Mouse (Mus musculus) brain, embryonic 18.5 days (tissue): ENCODE measurements at regions not wholly inside any gene's neighbourhood (a gene's known extent, or its start where the extent isn't known, plus 50 kb on each side); places are given as distances from the start of the nearest gene placed in this dataset.
"Not testable (repeated sequence)": the region's sequence is repeated elsewhere in the genome, so short reads cannot be mapped to it uniquely, and the experiment has no call there.

ENCODE experiments used
- DNase-seq: peaks from one replicate; pipeline ENCODE4 v3.0.0-alpha.2; 2012; ENCODE audit warnings: low read depth, low spot score

DNA sequence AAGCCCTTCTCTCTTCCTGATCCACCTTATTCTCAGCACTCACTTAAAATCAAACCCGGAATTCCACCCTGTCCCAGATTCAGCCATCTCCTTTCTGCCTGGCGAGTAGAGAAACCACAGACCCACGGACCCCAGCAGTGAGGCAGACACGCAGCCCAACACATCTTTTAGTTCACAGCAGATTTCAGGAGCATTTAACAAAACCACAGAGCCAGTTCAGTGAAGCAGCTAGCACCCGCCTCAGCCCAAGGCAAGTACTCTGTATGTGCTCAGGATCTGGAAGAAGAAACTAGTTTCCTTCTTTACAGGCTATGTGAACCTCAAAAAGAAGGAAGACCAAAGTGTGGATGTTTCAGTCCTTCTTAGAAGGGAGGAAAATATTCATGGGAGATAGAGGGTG, 560.6 kb downstream of the Nyap2 start:
- no peak for DNase-seq

DNA sequence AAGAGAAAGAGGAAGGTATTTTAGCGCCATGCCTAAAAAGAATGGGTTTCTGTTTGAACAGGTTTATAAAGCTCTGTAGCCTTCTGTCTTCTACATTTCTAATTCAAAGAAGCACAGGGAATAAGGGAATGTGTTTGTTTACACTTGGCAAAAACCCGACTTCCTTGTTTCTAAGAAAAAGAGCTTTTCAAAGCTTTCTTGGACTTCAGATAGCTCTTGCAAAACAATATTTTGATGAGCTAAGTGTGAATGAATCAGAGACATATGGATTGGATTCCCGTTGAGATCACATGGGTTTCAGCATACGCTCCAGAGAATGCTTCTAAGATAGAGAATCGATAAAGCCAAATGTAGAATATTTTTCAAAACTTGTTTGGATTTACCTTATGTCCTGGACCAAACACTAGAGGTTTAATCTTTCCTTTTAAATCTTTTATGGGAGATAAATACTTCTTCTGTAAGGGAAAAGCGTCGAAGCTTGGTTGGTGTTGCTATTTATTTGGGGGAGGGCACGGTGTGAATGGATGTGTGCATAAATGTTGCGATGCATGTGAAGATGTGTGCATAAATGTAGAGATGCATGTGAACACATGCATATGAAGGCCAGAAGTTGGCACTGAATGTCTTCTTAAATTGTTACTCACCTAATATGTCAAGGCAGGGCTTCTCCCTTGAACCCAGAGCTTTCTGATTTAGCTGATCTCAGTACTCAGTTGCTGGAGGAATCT, 576.4 kb downstream of the Nyap2 start:
- peak; percentile 10 for DNase-seq

GRCm38 (mm10) chr1:81661245-81661644, 571.7 kb upstream of the Gm9747 start:
- DNase-seq: no peak

DNA sequence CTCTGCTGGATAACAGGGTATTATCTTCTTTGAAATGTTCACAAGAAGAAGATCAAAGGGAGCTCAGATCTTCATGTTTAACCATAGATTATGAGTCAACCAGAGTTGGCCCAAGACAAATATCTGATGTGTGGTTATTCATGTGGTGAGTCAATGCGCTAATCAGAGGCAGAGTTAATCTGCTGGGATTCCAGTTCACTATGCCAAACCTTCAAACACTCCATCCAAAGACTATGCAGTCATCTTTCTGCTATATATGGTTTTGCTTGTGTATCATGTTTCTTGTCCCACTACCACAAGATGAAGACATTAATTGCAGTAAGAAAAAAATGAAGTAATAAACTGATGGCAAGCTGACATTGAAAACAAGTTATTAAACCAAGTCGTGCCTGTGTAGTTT, 561.8 kb upstream of the Gm9747 start:
- no peak for DNase-seq

GRCm38 (mm10) chr1:81671725-81672124, 561.2 kb upstream of the Gm9747 start:
- no peak for DNase-seq

DNA sequence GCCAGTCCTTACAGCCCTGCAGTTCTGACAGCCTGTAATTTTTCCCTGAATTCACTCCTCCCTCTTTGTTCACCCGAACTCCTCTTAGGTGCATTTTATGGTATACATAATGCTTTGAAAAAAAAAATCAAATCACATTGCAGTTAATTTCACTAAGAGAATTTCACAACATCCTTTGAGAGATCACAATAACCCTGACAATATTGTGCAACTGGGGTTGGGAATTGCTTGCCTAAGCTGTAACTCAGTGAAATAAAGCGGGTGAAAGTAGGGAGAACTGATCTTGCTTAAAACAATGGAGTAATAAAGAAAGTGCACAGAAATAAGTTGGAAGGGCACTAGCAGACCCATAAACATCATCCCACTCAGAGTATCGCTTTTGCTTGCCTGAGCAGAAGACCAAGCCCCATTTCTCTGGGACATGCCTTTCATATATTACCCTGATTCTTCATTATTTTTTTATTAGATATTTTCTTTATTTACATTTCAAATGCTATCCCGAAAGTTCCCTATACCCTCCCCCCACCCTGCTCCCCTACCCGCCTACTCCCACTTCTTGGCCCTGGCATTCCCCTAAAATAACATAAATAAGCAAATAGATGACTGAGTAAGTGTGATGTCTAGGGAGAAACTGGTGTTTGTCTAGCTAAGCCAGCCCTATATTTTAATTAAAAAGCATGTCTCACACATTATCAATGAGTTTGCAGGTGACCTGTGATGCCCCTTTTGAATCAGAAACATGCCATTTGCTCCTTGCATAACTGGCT, 557.2 kb upstream of the Gm9747 start:
- DNase-seq: no peak

DNA sequence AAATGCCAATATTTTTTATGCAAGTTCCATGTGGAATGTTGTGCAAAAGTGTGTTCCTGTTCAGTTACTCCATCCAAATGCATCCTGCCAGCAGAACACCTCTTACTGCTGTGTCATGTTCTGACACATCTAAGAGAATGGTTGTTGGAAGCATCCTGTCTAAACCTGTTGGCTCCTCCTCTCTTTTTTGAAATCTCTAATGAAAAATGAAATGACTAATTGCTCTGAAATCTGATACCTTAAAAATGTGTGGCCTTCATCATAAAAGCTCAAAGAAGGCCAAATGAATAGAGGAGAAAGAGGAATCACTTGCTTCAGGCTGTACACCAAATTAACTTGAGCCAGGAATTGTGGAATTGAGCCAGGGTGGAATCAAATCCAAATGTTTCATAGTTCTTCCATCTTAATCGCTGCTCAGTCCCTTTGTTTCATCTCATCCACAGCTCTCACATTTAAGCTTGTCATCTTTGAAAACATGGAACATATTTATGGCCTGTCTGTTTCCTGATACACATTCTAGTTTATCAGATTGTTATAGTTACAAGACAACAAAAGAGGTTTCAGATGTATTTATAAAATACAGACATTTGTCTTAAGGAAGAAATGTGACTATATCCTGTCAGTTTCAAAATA, 555.0 kb upstream of the Gm9747 start:
- peak; percentile 8 for DNase-seq

GRCm38 (mm10) chr1:81696129-81696528, 536.8 kb upstream of the Gm9747 start:
- DNase-seq: no peak

DNA sequence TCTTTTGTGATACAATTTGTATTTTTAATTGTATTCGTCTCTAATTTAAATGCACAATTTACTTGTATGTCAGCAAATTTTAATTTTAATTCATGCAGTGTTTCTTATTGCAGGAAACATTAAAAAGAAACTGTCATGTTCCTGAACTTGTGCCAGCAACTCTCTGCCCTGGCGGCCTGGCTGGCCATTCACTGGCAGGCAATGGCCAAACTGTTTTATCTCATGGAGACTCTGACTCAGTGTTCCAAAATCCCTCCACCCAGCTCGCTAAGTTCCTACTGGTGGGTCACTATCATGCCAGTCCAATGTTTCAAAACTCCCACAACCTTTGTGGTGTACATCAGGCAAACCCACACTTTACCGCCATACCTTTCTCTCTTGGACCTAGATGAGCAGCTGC, 523.7 kb upstream of the Gm9747 start:
- no peak for DNase-seq

- no peak for DNase-seq
Observed at GRCm38 (mm10) chr1:81717091-81717490, 515.8 kb upstream of the Gm9747 start.

DNA sequence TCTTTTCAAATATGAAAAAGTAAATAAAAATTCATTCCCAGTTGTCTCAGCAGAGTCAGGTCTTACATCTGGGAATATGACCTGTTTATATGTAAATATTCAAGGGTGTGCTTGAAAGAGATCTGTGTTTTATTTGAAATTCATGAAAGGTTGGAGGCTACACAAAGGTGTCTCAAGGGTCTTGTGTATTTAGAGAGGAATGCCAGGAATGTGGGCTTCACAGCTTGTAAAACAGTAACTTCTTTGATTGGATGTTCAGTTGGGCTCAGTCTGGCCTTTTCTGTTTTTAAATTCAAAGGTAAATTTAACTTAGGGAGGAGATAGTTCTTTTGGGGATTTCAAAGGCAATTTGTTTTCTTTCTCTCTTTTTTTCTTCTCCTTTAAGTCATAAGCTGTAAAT, 514.7 kb upstream of the Gm9747 start:
- DNase-seq: no peak

DNA sequence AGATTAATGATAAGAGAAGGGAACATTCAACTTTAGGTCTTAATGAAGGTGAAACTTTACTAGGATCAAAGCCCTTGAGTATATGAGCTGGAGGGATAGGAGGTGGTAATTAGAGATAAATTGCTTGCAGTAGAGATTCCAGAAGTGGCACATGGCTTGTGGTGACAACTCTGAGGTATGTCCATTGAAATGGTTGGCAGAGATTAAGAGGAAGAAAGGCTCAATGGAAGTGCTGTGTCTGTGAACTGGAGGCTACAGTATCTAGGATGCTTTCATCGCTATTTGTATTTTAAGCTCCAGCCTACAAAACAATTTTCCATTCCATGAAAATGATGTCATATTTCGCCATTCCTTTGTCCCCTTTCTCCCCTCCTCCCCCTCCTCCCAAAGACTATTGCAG, 508.1 kb upstream of the Gm9747 start:
- DNase-seq: no peak

- no peak for DNase-seq
Observed at GRCm38 (mm10) chr1:81726268-81727132, 506.4 kb upstream of the Gm9747 start.

DNA sequence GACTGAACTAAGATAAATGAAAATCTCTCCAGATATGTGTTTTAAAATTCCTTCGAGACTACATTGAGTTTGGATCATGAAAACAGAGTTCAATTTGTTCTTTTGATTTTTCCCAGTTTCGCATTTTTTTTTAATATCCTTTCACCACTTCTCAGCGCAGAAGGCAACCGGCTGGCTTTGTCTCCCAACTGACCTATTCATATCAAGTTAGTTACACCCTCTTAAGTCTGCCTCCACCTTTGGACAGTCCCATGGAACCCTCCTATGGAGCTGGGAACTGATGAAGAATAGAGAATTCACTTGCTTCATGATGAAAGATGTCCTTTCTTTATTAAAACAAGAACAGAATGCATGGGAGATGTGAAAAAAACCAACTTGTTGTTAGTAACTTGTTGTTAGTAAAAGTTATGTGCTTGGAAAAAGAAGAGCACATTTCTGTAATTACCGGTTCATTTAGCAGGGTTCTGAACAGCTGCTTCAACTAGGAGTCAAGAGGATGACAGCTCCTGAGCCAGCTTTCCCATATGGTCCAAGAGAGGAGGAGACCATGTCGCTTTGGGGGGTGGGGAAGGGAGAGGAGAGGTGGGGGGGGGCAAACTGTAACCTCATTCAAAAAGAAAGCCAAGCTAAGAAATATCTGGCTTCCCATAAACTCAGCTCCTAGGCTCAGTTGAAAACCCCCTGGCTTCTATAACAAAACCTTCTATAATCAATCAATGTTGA, 495.6 kb upstream of the Gm9747 start:
- DNase-seq: no peak

DNA sequence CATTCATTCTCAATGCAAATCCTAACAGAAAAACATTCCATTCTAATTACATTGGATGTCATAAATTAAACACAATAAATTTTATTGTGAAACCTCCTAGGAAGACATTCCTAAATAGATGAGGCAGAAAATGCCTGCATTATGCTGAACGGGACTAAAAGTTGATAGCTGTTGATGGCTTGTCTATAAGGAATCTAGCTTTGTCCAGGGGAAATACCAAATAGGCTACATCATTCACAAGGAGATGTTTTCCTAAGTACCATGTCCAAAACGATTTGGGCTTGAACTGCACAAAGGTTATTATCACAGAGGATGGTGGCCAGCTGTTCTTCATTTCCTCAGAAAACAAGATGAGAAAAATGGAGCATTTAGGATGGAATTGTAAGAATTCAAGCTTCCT, 494.5 kb upstream of the Gm9747 start:
- no peak for DNase-seq

DNA sequence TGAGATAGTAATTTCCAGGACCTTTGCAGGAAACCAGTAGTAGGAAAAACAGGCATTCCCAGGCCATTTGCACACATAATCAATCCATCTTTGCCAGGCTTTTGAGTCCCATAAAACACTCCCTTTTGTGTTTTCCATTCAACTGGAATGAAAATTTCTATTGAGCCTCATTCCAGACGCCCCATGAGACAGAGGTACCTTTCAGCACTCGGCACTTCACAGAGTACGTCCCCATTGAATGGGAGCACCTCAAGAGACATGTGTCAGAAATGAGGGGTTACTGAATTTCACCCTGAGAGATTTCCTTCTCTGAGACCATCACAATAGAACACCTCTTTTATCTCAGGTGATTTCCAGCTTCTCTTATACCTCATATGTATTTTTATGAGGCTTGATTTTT, 493.5 kb upstream of the Gm9747 start:
- no peak for DNase-seq

DNA sequence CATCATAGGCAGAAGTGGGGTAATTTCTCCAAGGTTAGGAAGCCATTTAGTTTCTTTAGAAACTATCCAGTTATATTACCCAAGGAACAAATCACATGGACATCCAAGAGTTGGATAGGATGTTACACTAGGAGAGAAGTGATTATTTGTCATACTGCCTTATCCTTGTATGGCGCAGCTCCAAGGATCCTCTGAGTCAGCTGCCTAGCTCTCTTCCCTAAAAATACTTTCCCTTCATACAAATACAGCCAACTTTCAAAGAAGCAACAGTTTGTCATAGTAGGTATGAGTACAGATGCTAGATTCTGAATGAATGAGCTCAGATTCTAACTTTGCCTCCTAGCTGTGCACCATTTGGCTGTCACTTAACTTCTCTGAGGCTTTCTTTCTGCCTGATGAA, 492.9 kb upstream of the Gm9747 start:
- DNase-seq: no peak

- DNase-seq: not testable (repeated sequence)
Observed at GRCm38 (mm10) chr1:81741882-81742281, 491.0 kb upstream of the Gm9747 start.

DNA sequence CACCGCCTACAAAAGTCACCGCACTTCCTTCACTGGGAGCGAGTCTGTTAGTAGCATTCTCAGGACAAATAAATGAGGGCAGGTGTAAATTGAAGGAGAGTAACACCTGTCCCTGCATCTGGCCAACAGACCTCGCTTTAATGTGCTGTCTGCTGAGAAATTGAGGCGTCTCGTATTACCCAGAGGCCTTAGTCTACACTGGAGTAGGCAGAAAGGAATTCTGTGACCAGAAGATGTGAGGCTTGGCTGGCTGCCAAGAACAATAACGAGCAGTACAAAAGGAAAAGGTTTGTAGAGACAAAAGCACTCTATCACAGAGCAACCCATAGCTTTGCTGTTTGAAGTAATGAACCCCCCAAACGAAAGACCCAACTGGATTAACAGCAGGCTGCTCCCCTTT, 488.4 kb upstream of the Gm9747 start:
- no peak for DNase-seq

DNA sequence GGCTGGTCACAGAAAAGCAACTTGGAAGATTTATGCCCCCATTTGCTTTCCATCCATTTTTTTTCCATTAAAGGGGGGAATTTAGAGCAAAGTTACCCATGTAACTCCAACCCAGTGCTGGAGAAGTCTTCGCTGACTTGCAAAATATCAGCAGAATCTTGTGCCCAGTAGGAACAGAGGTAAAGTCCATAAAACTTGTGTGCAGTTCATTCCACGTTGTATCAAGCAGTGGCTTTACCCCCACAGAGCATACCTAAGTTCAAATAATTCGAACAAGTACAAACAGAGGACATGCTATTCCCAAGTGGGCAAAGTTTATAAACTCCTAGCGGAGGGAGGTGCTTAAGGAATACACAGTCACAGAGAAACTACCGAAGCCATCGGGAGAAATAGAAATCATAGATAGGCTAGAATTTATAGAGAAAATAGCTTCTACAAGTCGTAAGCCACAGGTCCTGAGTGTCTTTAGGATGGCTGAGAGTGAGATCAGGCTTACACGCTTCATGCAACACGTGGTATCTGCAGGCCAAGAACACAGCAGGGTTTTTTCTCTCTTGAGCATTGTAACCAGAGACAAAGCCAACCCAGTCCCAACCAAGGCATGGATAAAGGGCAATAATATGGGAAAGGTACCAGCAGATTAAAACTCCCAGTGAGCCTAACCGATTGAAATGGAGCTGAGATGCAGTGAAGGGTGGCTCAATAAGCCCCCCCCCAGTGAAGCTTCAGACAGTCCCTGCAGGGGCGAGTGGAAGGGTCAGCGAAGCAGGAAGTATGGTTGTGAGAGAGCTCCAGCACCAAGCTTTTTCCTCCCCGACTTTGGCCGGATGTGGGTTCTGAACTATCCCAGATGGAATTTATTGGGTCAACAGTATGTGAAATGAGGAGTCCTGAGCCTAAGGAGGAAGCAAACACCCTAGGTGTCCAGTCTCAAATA, 487.6 kb upstream of the Gm9747 start:
- DNase-seq: no peak
